Mouse (Mus musculus): ENCODE data around the gene Cars2. TPM values are rescaled to one million over a fixed set of nuclear protein-coding genes. Genes with fewer than 3 reads are reported as not detected.

Gene Cars2
- 23.2 and 25.2 TPM in 2 replicates for polyA plus RNA-seq (2015; fragmentation: Nextera tagmentation; extraction: Ambion mirVana)

DNA sequence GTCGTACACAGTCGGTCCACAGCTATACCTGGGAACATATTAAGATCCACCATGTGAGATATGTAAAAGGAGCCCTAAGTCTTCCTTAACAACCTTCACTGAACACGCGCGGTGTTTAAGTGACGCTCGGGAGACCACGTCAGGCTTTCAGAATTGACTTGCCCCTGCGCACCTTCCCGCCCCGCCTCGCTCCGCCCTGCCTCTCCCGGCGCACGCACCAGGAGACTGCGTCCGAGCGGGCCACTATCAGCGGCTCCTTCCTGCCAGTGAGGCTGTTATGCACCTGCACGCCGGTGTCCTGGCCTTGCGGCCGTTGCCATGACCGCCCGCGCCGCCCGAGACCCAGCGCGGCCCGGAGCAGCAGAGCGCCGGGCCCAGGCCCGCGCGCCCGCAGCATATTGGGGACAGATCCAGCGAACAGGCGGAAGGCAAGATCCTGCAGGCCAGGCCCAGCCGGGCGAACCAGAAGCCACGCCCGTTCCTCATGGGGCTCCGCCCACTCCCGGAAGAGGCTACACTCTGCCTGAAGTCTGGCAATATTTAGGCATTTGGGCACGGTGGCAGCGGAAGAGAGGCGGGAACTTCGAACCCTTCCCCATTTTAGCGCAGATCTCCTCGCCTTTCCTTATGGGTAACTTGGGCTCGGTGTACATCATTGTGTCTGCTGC is at the start of gene Cars2:
TSS of gene Cars2 (minus strand) at position 503 of the 668 bp plus-strand sequence.
- peaks cover 31% of the 10 kb centered on the region for H3K4me1 ChIP-seq (replicated peaks)
- H3K36me3 ChIP-seq, result peaks cover 3% of the 10 kb centered on the region; the same call in 1 of the 2 replicates
- H3K4me3 ChIP-seq, result peak within 1 kb of the TSS; percentile 76
- no peaks in the 10 kb centered on the region for H3K27me3 ChIP-seq
- no peaks in the 10 kb centered on the region for H3K9me3 ChIP-seq
- H3K9ac ChIP-seq, result peak within 1 kb of the TSS; percentile 91
- peak within 1 kb of the TSS; percentile 90 for H3K27ac ChIP-seq (replicated peaks)
- H3K4me2 ChIP-seq, result peak within 1 kb of the TSS; percentile 72
- WGBS, result under 1% methylated on average over 53 of the region's 53 CpGs
- ATAC-seq (ENCODE audit: low FRiP score, low read depth), result peak; percentile 75

DNA sequence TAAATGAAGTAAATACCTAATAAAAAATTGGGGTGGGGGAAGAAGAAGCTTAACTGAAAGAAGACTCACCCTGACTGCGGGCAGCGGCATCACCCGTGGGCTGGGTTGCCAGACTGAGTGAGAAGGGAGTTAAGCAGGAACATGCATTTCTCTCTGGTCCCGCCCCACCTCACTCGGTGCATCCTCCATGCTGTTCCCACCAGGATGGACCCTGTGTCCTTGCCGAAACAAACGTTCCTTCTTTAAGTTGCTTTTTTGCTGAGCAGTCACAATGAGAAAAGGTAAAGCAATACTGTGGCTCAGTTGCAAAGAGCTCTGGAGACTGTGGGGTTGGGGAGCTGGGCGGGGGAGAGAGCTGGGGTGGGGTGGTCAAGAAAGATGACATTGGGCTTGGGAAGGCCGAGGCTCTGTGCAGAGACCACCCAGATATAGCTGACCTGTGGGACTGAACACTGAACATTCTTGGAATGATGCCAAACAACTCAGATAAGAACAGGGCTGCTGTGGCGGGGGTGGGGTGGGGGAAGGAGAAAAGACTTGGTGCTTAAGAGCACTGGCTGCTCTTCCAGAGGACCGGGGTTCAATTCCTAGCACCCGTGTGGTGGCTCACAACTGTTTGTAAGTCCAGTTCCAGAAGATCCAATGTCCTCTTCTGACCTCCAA is 42.8 kb upstream of the Cars2 start:
- no peak for ATAC-seq (ENCODE audit: low FRiP score, low read depth)
- H3K27me3 ChIP-seq, result no peaks in the 10 kb centered on the region
- H3K4me1 ChIP-seq (replicated peaks), result no peaks in the 10 kb centered on the region
- H3K4me3 ChIP-seq, result no peak overlapping the region
- H3K9me3 ChIP-seq, result no peaks in the 10 kb centered on the region
- WGBS, result 78% methylated on average over 12 of the region's 12 CpGs
- no peak overlapping the region for H3K4me2 ChIP-seq
- H3K36me3 ChIP-seq, result no peaks in the 10 kb centered on the region
- no peak overlapping the region for H3K9ac ChIP-seq
- no peak overlapping the region for H3K27ac ChIP-seq (replicated peaks)

DNA sequence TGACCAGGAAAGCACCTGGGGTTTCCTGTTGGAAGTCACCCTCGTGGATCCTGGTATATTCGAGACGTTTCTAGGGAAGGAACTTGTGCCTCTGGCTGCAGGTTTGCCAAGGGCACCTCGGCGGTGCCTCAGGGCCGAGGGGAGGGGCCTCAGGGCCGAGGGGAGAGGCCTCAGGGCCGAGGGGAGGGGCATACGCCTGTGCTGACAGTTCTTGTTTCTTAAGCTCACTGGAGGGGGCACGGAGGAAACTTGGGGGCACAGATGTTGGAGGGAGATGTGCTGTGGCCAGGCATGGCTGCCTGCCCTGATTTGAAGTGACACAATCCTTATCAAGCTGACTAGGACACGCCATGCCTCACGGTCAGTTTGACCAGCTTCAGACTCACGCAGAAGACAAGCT is 41.7 kb upstream of the Cars2 start:
- Histone ChIP-seq H3K27me3 (no peaks in the 10 kb centered on the region), H3K9ac (no peak overlapping the region), H3K27ac (replicated peaks) (no peak overlapping the region), H3K4me2 (no peak overlapping the region), H3K36me3 (no peaks in the 10 kb centered on the region), H3K4me1 (replicated peaks) (no peaks in the 10 kb centered on the region), H3K4me3 (no peak overlapping the region), H3K9me3 (no peaks in the 10 kb centered on the region)
- ATAC-seq (ENCODE audit: low FRiP score, low read depth), result no peak
- 51% methylated on average over 13 of the region's 13 CpGs for WGBS

- Histone ChIP-seq H3K4me3 (no peak overlapping the region), H3K9me3 (no peaks in the 10 kb centered on the region), H3K36me3 (no peaks in the 10 kb centered on the region), H3K27me3 (no peaks in the 10 kb centered on the region), H3K27ac (replicated peaks) (no peak overlapping the region), H3K4me1 (replicated peaks) (no peaks in the 10 kb centered on the region), H3K4me2 (no peak overlapping the region), H3K9ac (no peak overlapping the region)
- WGBS, result 85% methylated on average over 4 of the region's 4 CpGs
- no peak for ATAC-seq (ENCODE audit: low FRiP score, low read depth)
Measured at GRCm38 (mm10) chr8:11591837-11592236, 41.3 kb upstream of the Cars2 start.

GRCm38 (mm10) chr8:11586374-11586745 is 35.8 kb upstream of the Cars2 start:
- Histone ChIP-seq H3K36me3 (no peaks in the 10 kb centered on the region), H3K9me3 (no peaks in the 10 kb centered on the region), H3K4me3 (no peak overlapping the region), H3K9ac (no peak overlapping the region), H3K4me2 (no peak overlapping the region), H3K27me3 (no peaks in the 10 kb centered on the region), H3K27ac (replicated peaks) (no peak overlapping the region), H3K4me1 (replicated peaks) (no peaks in the 10 kb centered on the region)
- WGBS, result 81% methylated on average over 2 of the region's 2 CpGs
- ATAC-seq (ENCODE audit: low FRiP score, low read depth), result no peak

- Histone ChIP-seq H3K27me3 (no peaks in the 10 kb centered on the region), H3K9ac (no peak overlapping the region), H3K4me1 (replicated peaks) (no peaks in the 10 kb centered on the region), H3K4me2 (no peak overlapping the region), H3K27ac (replicated peaks) (no peak overlapping the region), H3K4me3 (no peak overlapping the region), H3K36me3 (no peaks in the 10 kb centered on the region), H3K9me3 (no peaks in the 10 kb centered on the region)
- WGBS, result 85% methylated on average over 21 of the region's 21 CpGs
- ATAC-seq (ENCODE audit: low FRiP score, low read depth), result no peak
Measured at GRCm38 (mm10) chr8:11585513-11586373, 35.2 kb upstream of the Cars2 start.

GRCm38 (mm10) chr8:11575604-11576384 is 25.2 kb upstream of the Cars2 start:
- Histone ChIP-seq H3K27ac (replicated peaks) (no peak overlapping the region), H3K9ac (no peak overlapping the region), H3K4me3 (no peak overlapping the region), H3K27me3 (no peaks in the 10 kb centered on the region), H3K4me2 (no peak overlapping the region), H3K9me3 (no peaks in the 10 kb centered on the region), H3K4me1 (replicated peaks) (no peaks in the 10 kb centered on the region), H3K36me3 (no peaks in the 10 kb centered on the region)
- WGBS, result 56% methylated on average over 16 of the region's 16 CpGs
- ATAC-seq (ENCODE audit: low FRiP score, low read depth), result no peak

- 82% methylated on average over 9 of the region's 9 CpGs for WGBS
- Histone ChIP-seq H3K9me3 (no peaks in the 10 kb centered on the region), H3K36me3 (no peaks in the 10 kb centered on the region), H3K27ac (replicated peaks) (no peak overlapping the region), H3K27me3 (no peaks in the 10 kb centered on the region), H3K4me3 (no peak overlapping the region), H3K4me1 (replicated peaks) (no peaks in the 10 kb centered on the region), H3K9ac (no peak overlapping the region), H3K4me2 (no peak overlapping the region)
- ATAC-seq (ENCODE audit: low FRiP score, low read depth), result no peak
Measured at GRCm38 (mm10) chr8:11574911-11575603, 24.5 kb upstream of the Cars2 start.

- H3K27ac ChIP-seq (replicated peaks), result no peak overlapping the region
- H3K4me3 ChIP-seq, result no peak overlapping the region
- WGBS, result 80% methylated on average over 6 of the region's 6 CpGs
- H3K4me2 ChIP-seq, result no peak overlapping the region
- H3K9ac ChIP-seq, result no peak overlapping the region
- ATAC-seq (ENCODE audit: low FRiP score, low read depth), result no peak
- no peaks in the 10 kb centered on the region for H3K27me3 ChIP-seq
- no peaks in the 10 kb centered on the region for H3K9me3 ChIP-seq
- H3K36me3 ChIP-seq, result no peaks in the 10 kb centered on the region
- no peaks in the 10 kb centered on the region for H3K4me1 ChIP-seq (replicated peaks)
Measured at GRCm38 (mm10) chr8:11572428-11572827, 21.8 kb upstream of the Cars2 start.

GRCm38 (mm10) chr8:11571950-11572349 is 21.4 kb upstream of the Cars2 start:
- H3K4me1 ChIP-seq (replicated peaks), result no peaks in the 10 kb centered on the region
- H3K27ac ChIP-seq (replicated peaks), result no peak overlapping the region
- WGBS, result 90% methylated on average over 10 of the region's 10 CpGs
- ATAC-seq (ENCODE audit: low FRiP score, low read depth), result no peak
- H3K9ac ChIP-seq, result no peak overlapping the region
- no peaks in the 10 kb centered on the region for H3K9me3 ChIP-seq
- no peaks in the 10 kb centered on the region for H3K27me3 ChIP-seq
- H3K36me3 ChIP-seq, result no peaks in the 10 kb centered on the region
- H3K4me2 ChIP-seq, result no peak overlapping the region
- H3K4me3 ChIP-seq, result no peak overlapping the region

DNA sequence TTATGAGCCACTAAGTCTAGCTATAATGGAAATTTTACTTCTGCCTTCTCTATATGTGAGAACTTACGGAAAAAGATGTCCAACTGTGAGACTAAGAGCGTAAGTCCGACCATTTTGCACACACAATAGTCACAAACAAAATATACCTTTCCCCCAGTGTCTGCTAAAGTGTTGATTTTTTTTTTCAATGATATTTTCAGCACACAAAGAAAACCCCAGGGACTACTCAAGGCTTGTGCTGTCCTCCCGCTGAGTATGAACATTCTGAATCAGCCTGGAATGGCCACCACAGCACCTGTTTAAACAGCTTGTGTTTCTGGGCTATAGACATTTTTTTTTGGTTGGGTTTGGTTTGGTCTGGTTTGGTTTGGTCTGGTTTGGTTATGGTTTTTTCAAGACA is 20.2 kb upstream of the Cars2 start:
- Histone ChIP-seq H3K9me3 (no peaks in the 10 kb centered on the region), H3K27ac (replicated peaks) (no peak overlapping the region), H3K4me2 (no peak overlapping the region), H3K36me3 (no peaks in the 10 kb centered on the region), H3K27me3 (no peaks in the 10 kb centered on the region), H3K4me3 (no peak overlapping the region), H3K9ac (no peak overlapping the region), H3K4me1 (replicated peaks) (no peaks in the 10 kb centered on the region)
- WGBS, result 91% methylated on average over 4 of the region's 4 CpGs
- ATAC-seq (ENCODE audit: low FRiP score, low read depth), result no peak
